In the genomic region with DNA sequence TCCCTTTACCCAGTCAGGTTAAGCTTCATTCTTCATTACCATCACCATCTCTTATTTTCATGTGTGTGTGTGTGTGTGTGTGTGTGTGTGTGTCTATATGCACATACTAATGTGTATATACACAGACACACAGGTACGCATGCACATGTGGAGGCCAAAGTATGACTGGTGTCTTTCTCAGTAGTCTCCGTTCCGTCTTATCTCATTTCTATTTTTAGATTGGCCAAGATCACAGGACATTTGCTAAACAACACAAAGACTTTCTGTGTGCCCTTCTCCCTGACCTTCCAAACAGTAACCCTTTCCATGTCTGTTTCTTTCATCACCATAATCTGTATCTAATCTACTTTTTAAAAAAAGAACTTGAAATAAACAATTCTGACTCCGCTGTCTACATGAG, we compare ENCODE assay signal across 20 mouse cellular contexts. TPM values are rescaled to one million over a fixed set of nuclear protein-coding genes. Genes with fewer than 3 reads are reported as not detected.
DNase-seq lines count a peak whose midpoint lies in the region; ATAC-seq lines count a peak whose summit lies in the region.
"Had no signal": no experiment of that assay in that cellular context is flagged by ENCODE, and none has a peak within 500 bp of the region (broad histone marks: within the 10 kb centered on the region; RNA-seq: fewer than 3 reads in every experiment).

No protein-coding gene starts in this region.

- H3K27me3 ChIP-seq in heart, embryonic 11.5 days (ENCODE audit: control insufficient read depth, insufficient read depth, low read length) = peaks cover 3% of the 10 kb centered on the region; the same call in 1 of the 2 replicates
- H3K27me3 ChIP-seq in heart, embryonic 15.5 days = peaks cover 5% of the 10 kb centered on the region; the same call in 1 of the 2 replicates

- no peak for ATAC-seq in heart, embryonic 11.5 days (replicated peaks; ENCODE audit: insufficient number of reproducible peaks, low FRiP score, low TSS enrichment)
- no peak for ATAC-seq in heart, embryonic 15.5 days (replicated peaks; ENCODE audit: insufficient number of reproducible peaks, insufficient read depth, low FRiP score, low read depth)
- ATAC-seq: CD4-positive, CD25-positive, alpha-beta regulatory T cell, adult 4 months; forebrain, embryonic 13.5 days; hindbrain, postnatal 0 days had no signal

- H3K4me2 ChIP-seq in heart, embryonic 11.5 days = no peak overlapping the region
- H3K4me2 ChIP-seq in heart, embryonic 15.5 days = no peak overlapping the region
- H3K4me2 ChIP-seq: forebrain, embryonic 13.5 days; hindbrain, embryonic 13.5 days had no signal

- H3K9me3 ChIP-seq in heart, embryonic 11.5 days (replicated peaks; ENCODE audit: control insufficient read depth, low read length) = peaks cover 4% of the 10 kb centered on the region; the same call in 1 of the 2 replicates
- no peaks in the 10 kb centered on the region for H3K9me3 ChIP-seq in heart, embryonic 15.5 days (replicated peaks)
- H3K9me3 ChIP-seq: forebrain, embryonic 13.5 days; G1E; hindbrain, embryonic 13.5 days had no signal

- peak; percentile 21 for DNase-seq in heart, adult 8-10 months (ENCODE audit: low spot score)
- DNase-seq in right cerebral cortex, postnatal 36 days (ENCODE audit: low spot score in 2 of 2) = no peak
- no peak for DNase-seq in left cerebral cortex, adult 18-20 months (ENCODE audit: low spot score in 2 of 2)
- DNase-seq in layer of hippocampus, postnatal 10 days (ENCODE audit: low spot score in 2 of 2) = no peak
- DNase-seq: adrenal gland, adult 8-10 months; adrenal gland, postnatal 36 days; cerebellum, adult 2 months; gastrocnemius, adult 2 months; gastrocnemius, postnatal 25 days; kidney, adult 18-20 months had no signal

- no peak overlapping the region for H3K9ac ChIP-seq in heart, embryonic 11.5 days (ENCODE audit: low read depth, low read length)
- no peak overlapping the region for H3K9ac ChIP-seq in heart, embryonic 15.5 days
- H3K9ac ChIP-seq: forebrain, embryonic 13.5 days; hindbrain, embryonic 13.5 days had no signal

- H3K4me1 ChIP-seq in heart, embryonic 11.5 days (ENCODE audit: control insufficient read depth, insufficient read depth, low read length) = peaks cover 11% of the 10 kb centered on the region
- H3K4me1 ChIP-seq in heart, embryonic 15.5 days (replicated peaks) = peaks cover 15% of the 10 kb centered on the region
- H3K4me1 ChIP-seq: forebrain, embryonic 13.5 days had no signal

- peak overlapping the region; percentile 62 for H3K27ac ChIP-seq in heart, embryonic 11.5 days (ENCODE audit: low read depth, low read length)
- H3K27ac ChIP-seq in heart, embryonic 15.5 days = peak overlapping the region; percentile 55
- H3K27ac ChIP-seq: embryonic facial prominence, embryonic 10.5 days; forebrain, embryonic 13.5 days; gastrocnemius, adult 2 months; hindbrain, embryonic 13.5 days; hindbrain, postnatal 0 days had no signal

- no peaks in the 10 kb centered on the region for H3K36me3 ChIP-seq in heart, embryonic 11.5 days (ENCODE audit: control insufficient read depth, insufficient read depth, low read length)
- no peaks in the 10 kb centered on the region for H3K36me3 ChIP-seq in heart, embryonic 15.5 days
- H3K36me3 ChIP-seq: embryonic facial prominence, embryonic 10.5 days; G1E; hindbrain, embryonic 13.5 days had no signal

- H3K4me3 ChIP-seq in heart, embryonic 11.5 days (ENCODE audit: low read depth, low read length) = no peak overlapping the region
- H3K4me3 ChIP-seq in heart, embryonic 15.5 days = no peak overlapping the region
- H3K4me3 ChIP-seq: embryonic facial prominence, embryonic 10.5 days; forebrain, embryonic 13.5 days; gastrocnemius, adult 2 months; hindbrain, embryonic 13.5 days had no signal

- WGBS in heart, embryonic 11.5 days (ENCODE audit: insufficient replicate concordance) = 21% methylated on average over 4 of the region's 4 CpGs
- 30% methylated on average over 4 of the region's 4 CpGs for WGBS in heart, embryonic 15.5 days

RNA-seq across cellular contexts. Expression of a gene that starts 7.2 kb away (rescaled TPM):
- 1 to 10 TPM in 2 of 4 experiments, under 1 TPM in 2; 0.66 to 1.5 (median 1.1) TPM for total RNA-seq in heart, adult 8-10 months (2022)
- 2.0 and 2.6 TPM in 2 replicates for polyA plus RNA-seq in heart, embryonic 11.5 days (2014; fragmentation: Nextera tagmentation; extraction: Ambion mirVana)
- 1.1 TPM in 2 replicates for polyA plus RNA-seq in heart, embryonic 15.5 days (2015; fragmentation: Nextera tagmentation; extraction: Ambion mirVana)
- 1 to 10 TPM; 2.8 to 3.2 TPM for total RNA-seq in left cerebral cortex, adult 18-20 months (2021)
- 1 to 10 TPM; 2.0 to 2.3 TPM for total RNA-seq in layer of hippocampus, postnatal 10 days (2021)
- total RNA-seq: G1E; gastrocnemius, adult 2 months; granulocyte monocyte progenitor cell, adult 5-6 weeks; hematopoietic stem cell, adult 5-6 weeks had no signal
- polyA plus RNA-seq: CD4-positive, CD25-positive, alpha-beta regulatory T cell, adult 4 months; G1E had no signal
